ENCODE assay signal across 7 mouse cellular contexts in the genomic region with DNA sequence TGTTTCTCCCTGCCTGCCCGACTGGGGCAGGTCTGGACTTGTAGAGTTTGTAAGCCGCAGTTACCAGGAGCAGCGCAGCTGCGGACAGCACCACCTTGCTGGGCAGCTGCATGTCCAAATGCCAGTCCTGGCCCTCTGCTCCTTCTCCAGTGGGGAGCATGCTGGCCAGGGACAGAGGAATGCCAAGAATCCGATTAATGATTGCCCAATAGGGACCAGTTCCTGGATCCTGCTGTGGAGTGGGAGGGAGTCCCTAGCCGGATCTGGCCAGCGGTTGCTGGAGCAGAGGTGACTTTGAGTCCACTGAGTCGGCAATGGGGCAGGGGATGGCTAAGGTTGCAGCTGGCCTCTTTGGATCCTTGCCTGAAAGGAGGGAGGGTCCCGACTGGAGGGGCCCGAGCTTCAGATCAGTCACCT. TPM values are rescaled to one million over a fixed set of nuclear protein-coding genes. Genes with fewer than 3 reads are reported as not detected.
DNase-seq lines count a peak whose midpoint lies in the region; TF ChIP-seq lines count a peak whose summit lies in the region.

No protein-coding gene starts in this region.

- H3K4me1 ChIP-seq in E14TG2a.4 (replicated peaks; ENCODE audit: low read depth, low read length): peaks cover 73% of the 10 kb centered on the region
- peaks cover 7 to 51% of the 10 kb centered on the region in 2 experiments; a peak in 3 of 4 replicates for H3K4me1 ChIP-seq in ES-E14 (ENCODE audit: control insufficient read depth in 2 of 2, insufficient read depth in 2 of 2, low read length in 2 of 2, poor library complexity in 1 of 2)
- peaks cover 3% of the 10 kb centered on the region; the same call in 1 of the 2 replicates for H3K4me1 ChIP-seq in lung, adult 2 months (ENCODE audit: control insufficient read depth, insufficient read depth, low read length)

- H3K4me3 ChIP-seq in E14TG2a.4 (replicated peaks; ENCODE audit: low read length): peak overlapping the region; percentile 75
- peak overlapping the region; percentile 9 to 55; a peak in 3 of 4 replicates for H3K4me3 ChIP-seq in ES-E14 (ENCODE audit: insufficient read depth in 1 of 2, low read depth in 1 of 2, low read length in 2 of 2, poor library complexity in 1 of 2, severe bottlenecking in 1 of 2)
- H3K4me3 ChIP-seq in gastrocnemius, adult 2 months: peak overlapping the region; percentile 45
- H3K4me3 ChIP-seq in lung, adult 2 months (replicated peaks; ENCODE audit: extremely low read depth, low read depth, low read length): peak overlapping the region; percentile 49

- in situ Hi-C loops in ES-E14 (cut with MboI; ENCODE audit: low sequenced_read_pairs in 2 of 2, unreplicated experiment in 2 of 2): no loop called here

- H3K36me3 ChIP-seq in E14TG2a.4 (ENCODE audit: insufficient read depth, low read length) (0 out of 2 replicates have a peak, but pooled peaks cover 4% of the 10 kb centered on the region), ES-E14 (ENCODE audit: control insufficient read depth, insufficient read depth, low read length, poor library complexity, severe bottlenecking) (no peaks in the 10 kb centered on the region)

- TF ChIP-seq POLR2A in lung, adult 2 months (IDR thresholded peaks at IDR 0.05; ENCODE audit: borderline replicate concordance, extremely low read depth, low read depth, low read length): peak; percentile 63; the same call in 1 of the 2 replicates

- no peak for DNase-seq in ES-E14 (ENCODE audit: low read depth, low spot score)
- DNase-seq in gastrocnemius, adult 2 months: peak; percentile 51
- DNase-seq in kidney, adult 18-20 months: peak; percentile 87
- DNase-seq in lung, adult 2 months: peak; percentile 66
- no peak for DNase-seq in cerebellum, adult 8-10 months
- DNase-seq in cerebellum, adult 18-20 months: no peak

- H3K9ac ChIP-seq in ES-E14 (ENCODE audit: insufficient read depth, low read depth, low read length, poor library complexity, severe bottlenecking): no peak overlapping the region

- H3K27me3 ChIP-seq in E14TG2a.4 (ENCODE audit: insufficient read depth, low read length): peaks cover 21% of the 10 kb centered on the region

- intact Hi-C loops in gastrocnemius, adult 2 months (cut with DNase I): no loop called here

- H3K27ac ChIP-seq in ES-E14 (ENCODE audit: insufficient read depth, low read depth, low read length, poor library complexity, severe bottlenecking): no peak overlapping the region
- peak overlapping the region; percentile 46; the same call in 1 of the 2 replicates for H3K27ac ChIP-seq in gastrocnemius, adult 2 months

- 25% methylated on average over 10 of the region's 10 CpGs for WGBS in lung, adult 2 months

- H3K9me3 ChIP-seq in E14TG2a.4 (ENCODE audit: low read length) (no peaks in the 10 kb centered on the region), ES-E14 (ENCODE audit: control insufficient read depth, insufficient read depth, low read depth, low read length) (no peaks in the 10 kb centered on the region)

- TF ChIP-seq CTCF in E14TG2a.4 (conservative IDR thresholded peaks at IDR 0.05; ENCODE audit: low read length): no peak
- TF ChIP-seq CTCF in gastrocnemius, adult 2 months (IDR thresholded peaks at IDR 0.05): no peak
- TF ChIP-seq CTCF in lung, adult 2 months (IDR thresholded peaks at IDR 0.05; ENCODE audit: insufficient read depth, low read length): no peak

TF ChIP-seq in ES-E14, 5 proteins besides CTCF, POLR2A, EP300 and RAD21:
- no peak for TF ChIP-seq HCFC1 (IDR thresholded peaks at IDR 0.05; ENCODE audit: borderline replicate concordance, insufficient read depth, low read length)
- no peak for TF ChIP-seq CHD2 (IDR thresholded peaks at IDR 0.05; ENCODE audit: low read depth, low read length)
- no peak for TF ChIP-seq ZNF384 (IDR thresholded peaks at IDR 0.05; ENCODE audit: low read depth, low read length)
- TF ChIP-seq MAFK (IDR thresholded peaks at IDR 0.05; ENCODE audit: insufficient read depth, low read depth, low read length): no peak
- TF ChIP-seq ZC3H11A (IDR thresholded peaks at IDR 0.05; ENCODE audit: borderline replicate concordance, low read depth, low read length): no peak

RNA-seq across cellular contexts. Expression of gene Klhdc7a, which starts 0.3 kb away (rescaled TPM):
- 1.9 and 3.3 TPM in 2 replicates for total RNA-seq in ES-E14 (2012; rRNA removed)
- under 1 TPM in 1 of 2 experiments, not detected in 1; 0.22 TPM for total RNA-seq in gastrocnemius, adult 2 months (2021)
- polyA plus RNA-seq in lung, adult 2 months (2012; rRNA removed): 7.4 and 7.8 TPM in 2 replicates

Comparison
In these comparisons a context has a peak if more than half of its experiments do, and no peak if none do; other contexts are left out.
1. DNase-seq: peak in gastrocnemius, adult 2 months (single experiment), kidney, adult 18-20 months (single experiment) and lung, adult 2 months (single experiment); none in ES-E14 (single experiment), cerebellum, adult 8-10 months (single experiment) and cerebellum, adult 18-20 months (0 of 2).
2. Peak in every context shown above with its lines, with median percentiles within 50 percentile points of each other: H3K4me3 ChIP-seq.